Mouse (Mus musculus) yolk sac, embryonic 10.5 days (tissue): Measurements from ENCODE around the gene Cherp.
A peak's percentile ranks its signal among the peaks of the same experiment; 100 is the strongest.

ENCODE experiments used
- DNase-seq: peaks from one replicate; pipeline ENCODE4 v3.0.0-alpha.2; 2017; ENCODE audit warnings: low spot score

Gene Cherp

GRCm38 (mm10) chr8:72474826-72475546, at the start of gene Cherp:
Gene Cherp (minus strand): TSS chr8:72475226.
- peak; percentile 97 for DNase-seq

- DNase-seq, result no peak
Observed at GRCm38 (mm10) chr8:72521888-72522287, 46.9 kb upstream of the Cherp start.

- no peak for DNase-seq
Observed at GRCm38 (mm10) chr8:72517421-72517988, 42.5 kb upstream of the Cherp start.

- no peak for DNase-seq
Observed at GRCm38 (mm10) chr8:72513158-72513557, 38.1 kb upstream of the Cherp start.

GRCm38 (mm10) chr8:72512648-72513047, 37.6 kb upstream of the Cherp start:
- DNase-seq, result no peak

- no peak for DNase-seq
Observed at GRCm38 (mm10) chr8:72507505-72507904, 32.5 kb upstream of the Cherp start.

GRCm38 (mm10) chr8:72504637-72505314, 29.8 kb upstream of the Cherp start:
- DNase-seq, result no peak

GRCm38 (mm10) chr8:72504137-72504536, 29.1 kb upstream of the Cherp start:
- DNase-seq, result no peak

GRCm38 (mm10) chr8:72500521-72500931, 25.5 kb upstream of the Cherp start:
- DNase-seq, result no peak

- no peak for DNase-seq
Observed at GRCm38 (mm10) chr8:72499521-72500284, 24.7 kb upstream of the Cherp start.

GRCm38 (mm10) chr8:72498527-72498926, 23.5 kb upstream of the Cherp start:
- no peak for DNase-seq

GRCm38 (mm10) chr8:72497911-72498310, 22.9 kb upstream of the Cherp start:
- DNase-seq, result no peak

- DNase-seq, result no peak
Observed at GRCm38 (mm10) chr8:72496217-72496616, 21.2 kb upstream of the Cherp start.

GRCm38 (mm10) chr8:72495411-72496111, 20.5 kb upstream of the Cherp start:
- peak; percentile 49 for DNase-seq

GRCm38 (mm10) chr8:72493381-72493780, 18.4 kb upstream of the Cherp start:
- DNase-seq, result no peak

- peak; percentile 99 for DNase-seq
Observed at GRCm38 (mm10) chr8:72492622-72493081, 17.6 kb upstream of the Cherp start.

- DNase-seq, result peak; percentile 41
Observed at GRCm38 (mm10) chr8:72491680-72492621, 16.9 kb upstream of the Cherp start, which contains the start of gene Slc35e1. Gene Slc35e1 (minus strand): TSS chr8:72492614.

GRCm38 (mm10) chr8:72491017-72491416, 16.0 kb upstream of the Cherp start:
- DNase-seq, result no peak

GRCm38 (mm10) chr8:72487014-72487413, 12.0 kb upstream of the Cherp start:
- DNase-seq, result no peak

- DNase-seq, result no peak
Observed at GRCm38 (mm10) chr8:72485456-72486199, 10.6 kb upstream of the Cherp start.
